Mouse (Mus musculus) ES-Bruce4 (cell line): Measurements from ENCODE around the gene Sphk1. TPM values are rescaled to one million over a fixed set of nuclear protein-coding genes. Genes with fewer than 3 reads are reported as not detected.
A peak's percentile ranks its signal among the peaks of the same experiment; 100 is the strongest.

Source experiments
- H3K27ac ChIP-seq: 2 replicates; pipeline ENCODE4 v1.5.1; 2012; ENCODE audit warnings: low read length, inconsistent platforms; ENCODE audit not compliant: insufficient read depth
- H3K27me3 ChIP-seq: 2 replicates; pipeline ENCODE4 v1.6.1; 2012; ENCODE audit warnings: mild to moderate bottlenecking, low read length, inconsistent platforms; ENCODE audit not compliant: control insufficient read depth, poor library complexity, insufficient read depth, severe bottlenecking
- H3K36me3 ChIP-seq: 2 replicates; pipeline ENCODE4 v1.6.1; 2012; ENCODE audit warnings: inconsistent platforms, mild to moderate bottlenecking, low read length, moderate library complexity; ENCODE audit not compliant: control insufficient read depth, poor library complexity, insufficient read depth, severe bottlenecking
- H3K4me1 ChIP-seq: one replicate; pipeline ENCODE4 v1.8.1; 2011; ENCODE audit warnings: low read length; ENCODE audit not compliant: control insufficient read depth, insufficient read depth
- H3K4me3 ChIP-seq: 2 replicates; pipeline ENCODE4 v1.5.1; 2011; ENCODE audit warnings: low read depth, mild to moderate bottlenecking, low read length
- H3K9ac ChIP-seq: 2 replicates; pipeline ENCODE4 v1.6.1; 2012; ENCODE audit warnings: low read depth, mild to moderate bottlenecking, inconsistent platforms; ENCODE audit not compliant: poor library complexity, severe bottlenecking
- H3K9me3 ChIP-seq: replicated peaks from 2 replicates; pipeline ENCODE4 v1.6.1; 2012; ENCODE audit warnings: mild to moderate bottlenecking, low read length, inconsistent platforms; ENCODE audit not compliant: control insufficient read depth, poor library complexity, insufficient read depth, severe bottlenecking
- CTCF ChIP-seq: IDR thresholded peaks from one replicate; pipeline ENCODE4 v1.8.1; 2011; ENCODE audit warnings: low read depth, low read length
- EP300 ChIP-seq: IDR thresholded peaks from 2 replicates; pipeline ENCODE4 v1.6.1; 2011; ENCODE audit warnings: low read depth, low read length; ENCODE audit not compliant: insufficient read depth
- POLR2A ChIP-seq: IDR thresholded peaks from one replicate; pipeline ENCODE4 v1.8.1; 2011; ENCODE audit warnings: low read length; ENCODE audit not compliant: insufficient read depth
- polyA plus RNA-seq: library from polyadenylated mRNA; stranded (reverse); fragments of >200 nt; gene quantifications from 2 replicates; pipeline ENCODE4 v1.2.4, GENCODE M21; 2011; ENCODE audit warnings: low read depth; ENCODE audit not compliant: missing spikeins, insufficient read depth, insufficient read length

Sphk1 gene
- polyA plus RNA-seq, 1 experiment, result 0.88 TPM

DNA sequence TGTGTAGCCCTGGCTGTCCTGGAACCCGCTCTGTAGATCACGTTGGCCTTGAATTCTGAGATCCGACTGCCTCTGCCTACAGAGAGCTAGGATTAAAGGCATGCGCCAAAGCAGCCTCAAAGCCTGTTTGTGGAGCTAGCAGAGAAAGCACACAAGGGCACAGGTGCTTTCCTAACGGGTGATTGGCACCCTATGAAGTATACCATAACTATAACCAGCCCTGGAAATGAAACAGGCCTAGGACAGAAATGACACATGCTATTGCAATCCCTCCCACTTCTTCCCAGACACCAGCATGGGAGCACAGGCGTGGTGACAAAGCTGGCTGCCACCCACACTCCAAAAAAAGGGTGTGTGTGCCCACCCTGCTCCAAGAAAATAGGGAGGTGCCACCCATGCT lies 17.7 kb upstream of the Sphk1 start:
- Histone ChIP-seq H3K27ac (no peak overlapping the region), H3K4me1 (no peaks in the 10 kb centered on the region), H3K4me3 (no peak overlapping the region), H3K27me3 (no peaks in the 10 kb centered on the region), H3K36me3 (no peaks in the 10 kb centered on the region), H3K9me3 (no peaks in the 10 kb centered on the region), H3K9ac (no peak overlapping the region)
- TF ChIP-seq EP300 (no peak), POLR2A (no peak), CTCF (no peak)

DNA sequence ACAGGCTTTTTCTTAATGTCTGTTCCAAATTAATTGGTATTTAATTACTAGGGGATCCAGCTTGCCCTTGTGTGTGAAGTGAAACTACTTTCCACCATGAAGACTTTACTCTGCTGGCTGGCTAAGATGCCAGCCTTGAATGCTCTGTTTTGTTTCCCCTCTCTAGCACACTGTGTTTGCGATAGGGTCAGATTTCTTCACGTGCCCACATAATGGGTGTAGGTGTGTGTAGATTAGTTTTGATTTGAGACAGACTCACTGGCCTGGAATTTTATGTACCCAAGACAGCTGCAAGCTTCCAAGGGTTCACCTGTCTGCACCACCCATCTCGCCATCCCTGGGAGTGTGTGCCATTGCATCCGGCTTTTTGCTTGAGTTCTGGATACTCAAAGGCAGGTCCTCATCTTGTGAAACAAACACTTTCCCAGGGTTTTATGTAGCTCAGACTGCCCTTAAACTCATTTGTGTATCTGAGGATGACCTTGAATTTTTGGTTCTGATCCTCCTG lies 17.1 kb upstream of the Sphk1 start:
- Histone ChIP-seq H3K4me1 (no peaks in the 10 kb centered on the region), H3K9ac (no peak overlapping the region)

DNA sequence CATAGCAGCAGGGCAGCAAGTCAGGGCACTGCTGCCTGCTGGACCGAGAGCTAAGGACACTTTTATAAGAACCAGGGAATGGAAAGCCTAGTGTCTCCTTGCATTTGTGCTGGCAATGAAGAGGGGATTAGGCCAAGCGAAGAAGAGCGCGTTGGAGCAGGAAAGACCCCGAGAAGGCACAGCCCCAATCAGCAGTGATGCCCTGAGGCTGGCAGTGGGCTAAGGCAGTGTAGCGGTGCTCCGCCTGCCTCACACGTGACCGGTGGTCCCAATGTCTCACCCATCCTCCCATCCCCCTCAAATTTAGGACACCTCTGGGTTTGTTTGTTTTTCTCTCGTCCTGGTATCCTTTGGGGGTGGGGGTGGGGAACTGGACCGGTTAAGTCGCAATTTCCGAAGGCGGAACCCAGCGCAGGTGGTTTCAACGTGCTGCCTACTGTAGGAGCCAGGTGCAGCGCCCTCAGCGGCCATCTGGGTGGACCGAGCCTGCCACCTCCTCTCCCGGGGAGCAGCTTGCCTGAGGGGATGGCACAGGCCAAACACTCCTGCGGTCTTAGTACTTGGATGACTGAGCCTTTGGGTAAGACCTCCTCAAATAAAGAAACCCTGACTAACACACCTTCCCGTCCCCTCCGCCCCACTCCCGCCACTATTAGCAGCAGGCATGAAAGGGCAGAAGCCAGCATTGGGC lies 15.2 kb upstream of the Sphk1 start:
- Histone ChIP-seq H3K4me3 (peak overlapping the region; percentile 11), H3K27ac (no peak overlapping the region), H3K4me1 (no peaks in the 10 kb centered on the region), H3K27me3 (no peaks in the 10 kb centered on the region), H3K36me3 (no peaks in the 10 kb centered on the region), H3K9ac (peak overlapping the region; percentile 39; the same call in 1 of the 2 replicates), H3K9me3 (no peaks in the 10 kb centered on the region)
- TF ChIP-seq CTCF (peak; percentile 12), EP300 (no peak)

More for the DNA sequence above, 17.1 kb upstream of the Sphk1 start:
- H3K27ac ChIP-seq, result no peak overlapping the region
- H3K27me3 ChIP-seq, result no peaks in the 10 kb centered on the region
- H3K36me3 ChIP-seq, result no peaks in the 10 kb centered on the region
- TF ChIP-seq EP300, result no peak
- no peak for TF ChIP-seq CTCF
- TF ChIP-seq POLR2A, result no peak
- H3K4me3 ChIP-seq, result no peak overlapping the region
- H3K9me3 ChIP-seq, result no peaks in the 10 kb centered on the region

DNA sequence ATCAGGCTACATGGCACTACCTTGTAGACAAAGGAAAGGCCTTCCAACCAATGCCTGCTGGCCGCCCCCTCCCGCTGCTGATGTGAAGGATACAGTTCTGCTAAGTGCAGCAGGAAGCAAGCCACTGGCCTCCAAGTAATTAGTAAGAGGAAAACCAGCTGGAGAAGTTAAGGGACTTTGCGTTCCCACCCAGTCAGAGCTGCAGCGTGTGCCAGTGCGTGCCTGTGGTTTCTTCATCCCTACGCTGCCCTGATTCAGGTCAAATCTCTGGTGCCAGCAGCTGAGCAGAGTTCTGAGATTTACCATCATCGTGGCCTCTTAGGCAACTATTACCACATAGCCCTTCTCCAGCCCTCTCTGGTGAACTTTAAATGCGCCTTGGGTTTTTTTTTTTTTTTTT lies 12.2 kb upstream of the Sphk1 start:
- Histone ChIP-seq H3K4me3 (no peak overlapping the region), H3K9me3 (no peaks in the 10 kb centered on the region), H3K4me1 (no peaks in the 10 kb centered on the region), H3K27me3 (no peaks in the 10 kb centered on the region), H3K9ac (no peak overlapping the region), H3K36me3 (no peaks in the 10 kb centered on the region), H3K27ac (no peak overlapping the region)
- TF ChIP-seq POLR2A (no peak), EP300 (no peak), CTCF (no peak)

DNA sequence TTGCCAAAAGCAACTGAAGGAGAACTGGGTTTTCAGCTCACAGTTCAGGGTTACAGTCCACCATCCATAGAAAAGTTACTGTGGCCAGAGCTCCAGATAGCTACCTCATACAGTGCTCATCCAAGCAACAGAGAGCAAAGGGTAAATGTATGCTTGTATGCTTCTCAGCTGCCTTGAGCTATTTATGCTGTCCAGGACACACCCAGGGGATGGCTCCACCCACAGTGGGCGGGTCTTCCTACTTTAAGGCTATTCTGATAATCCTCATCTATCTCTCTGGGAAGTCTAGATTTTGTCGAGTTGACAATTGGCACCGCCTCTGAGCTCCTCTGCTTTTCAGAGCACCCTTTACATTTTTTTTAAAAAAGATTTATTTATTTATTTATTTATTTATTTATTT lies 9.6 kb upstream of the Sphk1 start:
- H3K4me3 ChIP-seq, result no peak overlapping the region
- TF ChIP-seq EP300, result no peak
- TF ChIP-seq POLR2A, result no peak
- TF ChIP-seq CTCF, result no peak
- H3K27me3 ChIP-seq, result no peaks in the 10 kb centered on the region
- H3K9me3 ChIP-seq, result no peaks in the 10 kb centered on the region
- H3K36me3 ChIP-seq, result no peaks in the 10 kb centered on the region
- H3K4me1 ChIP-seq, result no peaks in the 10 kb centered on the region
- no peak overlapping the region for H3K9ac ChIP-seq
- no peak overlapping the region for H3K27ac ChIP-seq

GRCm38 (mm10) chr11:116522046-116522445 lies 8.7 kb upstream of the Sphk1 start:
- Histone ChIP-seq H3K27ac (no peak overlapping the region), H3K27me3 (no peaks in the 10 kb centered on the region), H3K4me3 (no peak overlapping the region)

More at GRCm38 (mm10) chr11:116522046-116522445, 8.7 kb upstream of the Sphk1 start:
- no peak overlapping the region for H3K9ac ChIP-seq
- TF ChIP-seq POLR2A (no peak), CTCF (no peak), EP300 (no peak)
- H3K4me1 ChIP-seq, result no peaks in the 10 kb centered on the region
- H3K36me3 ChIP-seq, result no peaks in the 10 kb centered on the region
- no peaks in the 10 kb centered on the region for H3K9me3 ChIP-seq
